Mouse (Mus musculus) E14TG2a.4 (cell line): ENCODE measurements around the gene Vax1.

ENCODE experiments used
- H3K27me3 ChIP-seq: 2 replicates; pipeline ENCODE4 v1.6.1; 2014; ENCODE audit warnings: low read length, control low read depth; ENCODE audit not compliant: insufficient read depth
- H3K36me3 ChIP-seq: 2 replicates; pipeline ENCODE4 v1.6.1; 2014; ENCODE audit warnings: low read length, control low read depth; ENCODE audit not compliant: insufficient read depth
- H3K4me1 ChIP-seq: replicated peaks from 2 replicates; pipeline ENCODE4 v1.6.1; 2014; ENCODE audit warnings: low read depth, low read length, control low read depth
- H3K4me3 ChIP-seq: replicated peaks from 2 replicates; pipeline ENCODE4 v1.5.1; 2014; ENCODE audit warnings: mild to moderate bottlenecking, low read length
- H3K9me3 ChIP-seq: 2 replicates; pipeline ENCODE4 v1.6.1; 2014; ENCODE audit warnings: low read length, control low read depth
- CTCF ChIP-seq: conservative IDR thresholded peaks from 2 replicates; pipeline ENCODE4 v1.5.1; 2014; ENCODE audit warnings: low read length
- NANOG ChIP-seq: IDR thresholded peaks from 2 replicates; pipeline ENCODE4 v1.6.1; 2014; ENCODE audit warnings: borderline replicate concordance, low read length, mixed read lengths
- POU5F1 ChIP-seq: IDR thresholded peaks from 2 replicates; pipeline ENCODE4 v1.6.1; 2014; ENCODE audit warnings: low read length, borderline replicate concordance

Vax1 gene

GRCm38 (mm10) chr19:59172781-59173180 lies 2.9 kb upstream of the Vax1 start:
- peaks cover 41% of the 10 kb centered on the region for H3K4me1 ChIP-seq
- no peaks in the 10 kb centered on the region for H3K9me3 ChIP-seq
- TF ChIP-seq CTCF (no peak), NANOG (no peak), POU5F1 (no peak)
- H3K36me3 ChIP-seq = no peaks in the 10 kb centered on the region
- no peak overlapping the region for H3K4me3 ChIP-seq
- peaks cover 93% of the 10 kb centered on the region for H3K27me3 ChIP-seq

DNA sequence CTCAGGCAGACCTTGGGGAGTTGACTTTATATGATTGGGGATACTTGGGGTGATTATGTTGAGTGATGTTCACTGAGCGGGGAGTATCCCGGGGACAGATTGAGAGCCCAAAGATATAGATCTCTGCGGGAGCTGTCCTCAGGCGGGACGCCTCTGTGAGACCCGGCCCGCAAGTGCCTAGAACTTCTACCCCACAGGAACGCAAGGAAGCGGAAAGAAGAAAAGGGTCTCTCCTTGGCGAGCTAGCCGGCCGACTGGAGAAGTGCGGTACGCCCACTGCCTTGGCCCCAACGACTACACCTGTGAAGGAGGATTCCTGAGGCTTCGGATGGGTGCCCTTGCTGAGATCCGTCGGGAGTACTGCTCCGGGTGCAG lies 2.0 kb upstream of the Vax1 start:
- no peak for TF ChIP-seq CTCF
- TF ChIP-seq NANOG = peak; percentile 13; the same call in 1 of the 2 replicates
- Histone ChIP-seq H3K27me3 (peaks cover 93% of the 10 kb centered on the region), H3K9me3 (no peaks in the 10 kb centered on the region), H3K4me1 (peaks cover 44% of the 10 kb centered on the region), H3K4me3 (peak overlapping the region; percentile 41), H3K36me3 (no peaks in the 10 kb centered on the region)

DNA sequence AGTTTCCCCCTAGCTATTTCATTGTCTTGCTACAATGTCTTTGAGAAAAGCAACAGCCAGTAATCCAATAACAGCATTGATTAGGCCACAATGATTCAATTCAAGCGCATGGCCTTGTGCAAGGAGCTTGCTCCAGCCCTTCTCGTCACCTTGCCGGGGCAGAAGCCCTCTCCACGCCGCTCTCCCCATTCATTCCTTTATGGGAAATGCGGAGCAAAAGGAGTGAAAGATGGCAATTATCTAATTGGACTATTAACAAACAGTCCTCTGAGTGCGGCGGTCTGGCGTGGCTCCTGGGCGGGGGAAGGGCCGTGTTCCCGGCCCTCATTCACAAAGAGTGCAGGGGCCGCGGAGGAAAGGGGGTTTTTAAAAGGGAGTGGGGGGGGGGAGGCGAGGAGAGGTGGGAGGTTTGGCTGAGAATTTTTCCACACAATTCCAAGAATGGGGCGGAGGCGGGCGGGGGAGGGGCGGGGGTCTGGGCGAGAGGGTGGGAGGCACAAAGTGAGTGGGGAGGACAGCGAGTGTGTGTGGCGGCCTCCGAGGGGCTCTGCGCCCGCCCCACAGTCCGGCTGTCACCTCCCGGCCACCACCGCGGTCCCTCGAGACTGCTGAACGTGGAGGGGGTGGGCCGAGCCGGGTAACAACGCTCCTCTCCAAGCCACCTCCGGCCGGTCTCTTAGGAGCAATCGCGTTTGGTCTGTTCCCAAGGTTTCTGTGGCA lies 1.5 kb upstream of the Vax1 start:
- Histone ChIP-seq H3K4me3 (peak overlapping the region; percentile 41), H3K27me3 (peaks cover 93% of the 10 kb centered on the region), H3K36me3 (no peaks in the 10 kb centered on the region), H3K4me1 (peaks cover 45% of the 10 kb centered on the region), H3K9me3 (no peaks in the 10 kb centered on the region)
- TF ChIP-seq CTCF = no peak
- TF ChIP-seq POU5F1 = no peak
- TF ChIP-seq NANOG = no peak

- Histone ChIP-seq H3K36me3 (no peaks in the 10 kb centered on the region), H3K9me3 (no peaks in the 10 kb centered on the region), H3K4me1 (peaks cover 46% of the 10 kb centered on the region), H3K4me3 (no peak overlapping the region; the same call in 1 of the 2 replicates), H3K27me3 (peaks cover 92% of the 10 kb centered on the region)
- TF ChIP-seq POU5F1 (no peak), CTCF (no peak), NANOG (no peak)
Observed at GRCm38 (mm10) chr19:59170766-59171095, 875 bp upstream of the Vax1 start.

- TF ChIP-seq NANOG (no peak), CTCF (no peak), POU5F1 (no peak)
- Histone ChIP-seq H3K4me3 (peak overlapping the region; percentile 74), H3K4me1 (peaks cover 54% of the 10 kb centered on the region), H3K36me3 (no peaks in the 10 kb centered on the region), H3K9me3 (no peaks in the 10 kb centered on the region), H3K27me3 (peaks cover 94% of the 10 kb centered on the region)
Observed at GRCm38 (mm10) chr19:59169143-59169935, 517 bp downstream of the Vax1 start.

DNA sequence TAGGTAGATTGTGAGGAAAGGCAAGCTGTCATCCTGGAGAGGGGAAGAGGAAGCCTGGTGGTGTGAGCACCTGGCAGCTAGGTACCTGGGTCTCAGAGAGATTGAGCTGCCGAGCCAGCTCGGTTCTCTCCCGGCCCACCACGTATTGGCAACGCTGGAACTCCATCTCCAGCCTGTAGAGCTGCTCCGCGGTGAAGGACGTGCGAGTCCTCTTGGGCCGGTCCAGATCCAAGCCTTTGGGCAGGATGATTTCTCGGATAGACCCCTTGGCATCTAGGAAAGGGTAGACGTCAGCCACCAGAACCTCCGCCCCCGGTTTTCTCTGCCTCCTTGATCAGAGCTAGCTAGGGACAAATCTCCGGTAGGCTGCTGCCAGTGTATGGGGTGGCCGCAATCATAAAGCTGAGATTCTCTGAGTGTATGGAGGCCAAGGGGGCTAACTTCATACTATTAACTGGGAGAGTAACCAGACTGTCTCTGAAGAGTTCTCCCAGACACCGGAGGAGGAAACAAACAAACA lies 1.4 kb downstream of the Vax1 start:
- H3K36me3 ChIP-seq = no peaks in the 10 kb centered on the region
- H3K27me3 ChIP-seq = peaks cover 92% of the 10 kb centered on the region
- no peak overlapping the region for H3K4me3 ChIP-seq
- TF ChIP-seq CTCF (no peak), POU5F1 (no peak), NANOG (no peak)
- peaks cover 54% of the 10 kb centered on the region for H3K4me1 ChIP-seq
- H3K9me3 ChIP-seq = no peaks in the 10 kb centered on the region

DNA sequence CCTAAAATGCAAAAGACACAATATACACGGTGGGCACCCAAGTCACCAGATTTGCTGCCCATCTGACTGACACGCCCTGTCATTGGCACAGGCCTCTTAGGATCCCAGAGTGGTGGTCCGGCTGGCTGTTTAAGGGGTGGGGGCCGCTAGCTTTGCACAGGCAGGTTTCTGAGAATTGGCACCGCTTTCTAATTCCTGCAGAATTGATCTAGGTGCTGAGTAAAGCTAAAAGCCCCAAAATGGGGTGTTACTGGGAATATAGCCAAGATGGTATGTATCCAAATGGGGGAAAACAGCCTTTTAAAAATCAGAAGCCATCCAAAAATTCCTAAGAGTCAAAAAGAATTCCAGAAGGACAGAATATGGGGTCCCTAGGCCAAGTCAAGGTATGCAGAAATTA lies 2.0 kb downstream of the Vax1 start:
- H3K27me3 ChIP-seq = peaks cover 92% of the 10 kb centered on the region
- H3K4me1 ChIP-seq = peaks cover 59% of the 10 kb centered on the region
- no peaks in the 10 kb centered on the region for H3K36me3 ChIP-seq
- TF ChIP-seq NANOG (no peak), CTCF (no peak), POU5F1 (no peak)
- no peak overlapping the region for H3K4me3 ChIP-seq
- no peaks in the 10 kb centered on the region for H3K9me3 ChIP-seq

DNA sequence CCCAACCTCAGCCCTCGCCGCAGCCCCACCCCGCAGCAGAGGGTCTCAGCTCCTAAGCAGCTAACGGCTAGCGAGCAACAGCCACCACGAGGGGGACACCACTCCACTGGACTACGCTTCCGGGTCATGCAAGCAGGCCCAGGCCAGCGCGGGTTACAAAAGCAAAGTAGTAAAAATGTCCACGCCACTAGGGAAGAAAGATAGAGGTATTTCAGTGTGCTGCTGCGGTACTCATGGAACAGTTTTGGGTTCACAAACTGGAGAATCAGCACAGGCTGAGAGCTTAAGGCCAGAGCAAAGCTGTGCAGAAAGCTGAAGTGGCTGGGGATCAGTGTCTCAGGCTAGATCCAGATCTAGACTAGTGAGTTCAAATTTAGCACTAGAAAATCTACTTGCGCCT lies 3.0 kb downstream of the Vax1 start:
- no peak overlapping the region for H3K4me3 ChIP-seq

More for the DNA sequence above, 3.0 kb downstream of the Vax1 start:
- no peak for TF ChIP-seq CTCF
- TF ChIP-seq POU5F1 = no peak
- no peak for TF ChIP-seq NANOG
- Histone ChIP-seq H3K9me3 (no peaks in the 10 kb centered on the region), H3K27me3 (peaks cover 91% of the 10 kb centered on the region), H3K4me1 (peaks cover 59% of the 10 kb centered on the region), H3K36me3 (no peaks in the 10 kb centered on the region)
